Mouse (Mus musculus): ENCODE measurements at regions not wholly inside any gene's neighbourhood (a gene's known extent, or its start where the extent isn't known, plus 50 kb on each side); places are given as distances from the start of the nearest gene placed in this dataset.

DNA sequence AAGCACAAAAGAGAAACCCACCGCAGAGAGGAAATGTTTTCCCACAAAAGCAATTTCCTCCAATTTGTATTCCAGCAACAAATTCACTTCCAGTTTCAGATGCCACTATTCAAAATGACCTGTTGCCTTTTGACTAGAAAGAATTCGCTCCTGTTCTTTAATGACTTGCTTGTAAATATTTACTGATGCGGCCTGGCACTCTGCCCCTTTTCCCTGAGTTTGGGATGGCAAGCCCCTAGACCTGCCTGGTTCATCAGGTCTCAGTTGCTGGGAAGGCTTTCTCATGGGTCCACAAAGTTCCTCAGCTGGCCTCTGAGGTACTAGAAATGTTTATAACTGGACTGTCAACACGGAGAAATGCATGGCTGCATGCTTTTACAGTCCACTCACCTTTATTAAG is 161.7 kb upstream of the Phactr1 start:
- DNase-seq = peak in 1 of 2 experiments; percentile 21

DNA sequence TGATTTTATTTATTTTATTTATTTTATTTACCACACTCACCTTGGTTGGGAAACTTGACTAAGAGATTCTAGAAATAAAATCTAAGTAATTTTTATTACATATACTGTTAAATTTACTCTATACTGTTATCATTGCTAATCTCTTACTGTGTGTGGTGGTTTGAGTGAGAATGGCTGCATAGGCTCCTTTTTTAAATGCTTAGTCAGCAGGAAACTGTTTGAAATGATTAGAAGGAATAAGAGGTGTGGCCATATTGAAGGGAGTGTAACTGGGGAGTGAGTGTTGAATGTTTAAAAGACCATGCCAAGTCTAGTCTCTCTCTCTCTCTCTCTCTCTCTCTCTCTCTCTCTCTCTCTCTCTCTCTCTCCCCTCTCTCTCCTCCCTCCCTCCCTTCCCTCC is 157.9 kb upstream of the Phactr1 start:
- no peak for DNase-seq

- no peak for DNase-seq
These were observed 154.3 kb upstream of the Phactr1 start for GRCm38 (mm10) chr13:42526163-42526562.

GRCm38 (mm10) chr13:42526966-42527365 is 153.5 kb upstream of the Phactr1 start:
- peak; percentile 64 to 72 for DNase-seq

- DNase-seq = no peak
These were observed 152.3 kb upstream of the Phactr1 start for GRCm38 (mm10) chr13:42528169-42528568.

DNA sequence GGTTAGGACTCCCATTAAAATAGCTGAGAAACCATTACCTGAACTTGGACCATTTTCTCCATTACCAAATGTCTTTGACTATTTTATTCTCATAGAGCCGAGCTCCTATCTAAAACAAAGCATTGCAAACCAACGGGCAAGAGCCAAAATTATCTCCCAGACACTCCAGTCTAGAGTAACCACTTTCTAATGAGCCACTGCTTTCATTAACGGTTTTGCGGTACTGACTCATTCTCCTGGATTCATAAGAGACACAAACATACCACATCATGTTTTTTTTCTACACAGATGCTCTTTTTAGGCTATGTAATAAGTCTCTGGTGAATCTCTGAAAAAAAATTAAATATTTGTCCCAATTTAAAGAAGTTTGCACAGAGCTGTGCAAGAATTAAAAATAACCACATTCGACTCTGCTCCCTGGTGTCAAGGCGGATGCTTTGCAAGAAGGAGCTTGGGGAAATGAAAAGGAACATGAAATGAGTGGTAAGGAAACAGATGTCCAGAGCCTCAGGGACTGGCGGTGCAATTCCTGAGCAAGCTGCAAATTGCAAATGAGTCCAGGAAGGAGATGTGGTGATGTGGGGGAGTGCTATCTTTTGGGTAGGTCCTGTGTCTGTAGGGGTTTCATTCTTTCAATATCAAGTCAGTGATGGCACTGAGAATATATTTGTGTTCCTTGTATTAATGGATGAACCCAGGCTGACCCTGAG is 143.8 kb upstream of the Phactr1 start:
- no peak for DNase-seq

DNA sequence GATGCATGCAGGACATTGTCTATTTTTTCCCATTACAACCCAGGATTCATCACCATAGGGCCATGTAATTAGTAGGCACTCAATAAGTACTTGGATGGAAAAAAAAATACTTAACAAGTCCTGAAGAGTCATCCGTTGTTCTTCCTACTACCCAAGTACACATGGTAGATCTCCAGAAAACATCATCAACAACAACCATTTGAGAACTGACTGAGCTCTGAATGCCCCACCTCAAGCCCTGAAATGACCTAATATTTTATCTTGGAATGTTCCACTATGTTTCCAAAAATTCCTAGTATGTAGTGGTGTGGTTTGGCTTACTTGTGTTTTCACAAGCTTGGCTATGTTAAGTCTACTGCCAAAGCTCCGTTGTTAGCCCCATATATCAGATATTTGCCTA is 142.4 kb upstream of the Phactr1 start:
- DNase-seq = no peak

GRCm38 (mm10) chr13:42544536-42545094 is 135.8 kb upstream of the Phactr1 start:
- DNase-seq = peak; percentile 39 to 53

DNA sequence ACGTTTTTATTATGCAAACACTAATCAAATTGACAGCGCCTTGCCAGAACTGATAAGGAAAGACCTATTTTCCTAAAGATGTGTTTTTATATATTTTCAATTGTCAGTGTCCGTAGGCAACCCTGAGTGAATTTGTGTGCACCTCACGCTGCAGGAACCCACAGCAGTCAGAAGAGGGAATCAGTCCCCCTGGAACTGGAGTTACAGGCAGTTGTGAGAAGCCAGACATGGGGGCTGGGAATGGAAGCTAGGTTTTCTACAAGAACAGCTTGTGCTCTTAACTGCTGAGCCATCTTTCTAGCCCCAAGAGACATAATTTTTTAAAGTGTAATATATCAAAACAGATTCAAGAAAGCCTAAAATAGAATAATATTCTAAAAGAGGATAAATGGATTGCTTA is 134.0 kb upstream of the Phactr1 start:
- peak in 1 of 2 experiments; percentile 23 for DNase-seq

GRCm38 (mm10) chr13:42546851-42547250 is 133.6 kb upstream of the Phactr1 start:
- no peak for DNase-seq

- DNase-seq = peak; percentile 32 to 45
These were observed 131.3 kb upstream of the Phactr1 start for GRCm38 (mm10) chr13:42549021-42549559.

DNA sequence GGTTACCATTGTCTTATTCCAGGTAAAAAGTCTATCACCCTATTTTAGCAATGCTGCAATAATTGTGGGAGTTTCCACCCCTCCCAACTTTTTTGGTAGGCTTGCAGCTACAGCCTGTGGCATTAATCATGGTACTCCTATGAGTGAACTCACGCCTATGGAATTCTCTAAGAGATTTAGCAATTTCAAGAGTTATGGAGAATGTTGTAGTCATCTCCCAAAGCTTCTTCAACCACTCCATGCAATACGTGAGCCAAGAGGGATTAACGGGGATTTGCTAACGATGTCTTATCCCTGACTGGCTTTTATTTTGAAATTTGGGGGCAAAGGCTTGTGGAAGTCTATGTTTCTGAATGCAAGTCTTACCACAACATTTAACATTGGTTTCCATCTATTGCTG is 125.5 kb upstream of the Phactr1 start:
- DNase-seq = no peak

DNA sequence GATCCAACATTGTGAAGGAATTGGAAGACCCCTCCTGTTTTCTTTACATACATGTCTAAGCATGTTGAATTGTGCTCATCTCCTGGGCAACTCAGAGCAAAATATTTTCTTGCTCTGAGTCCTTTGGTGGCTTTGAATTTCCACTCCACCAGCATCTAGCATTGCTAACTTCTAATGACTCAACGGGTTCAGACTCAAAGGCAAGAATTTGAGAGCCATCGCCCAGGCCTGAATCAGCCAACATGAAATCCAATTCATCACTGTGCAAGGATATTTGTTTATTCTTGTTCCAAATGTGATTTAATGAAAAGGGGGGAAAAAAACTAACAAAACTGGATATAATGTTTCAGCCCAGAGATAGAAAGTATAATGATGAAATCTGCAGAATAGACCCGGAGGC is 121.9 kb upstream of the Phactr1 start:
- no peak for DNase-seq

- DNase-seq = no peak
These were observed 119.0 kb upstream of the Phactr1 start for GRCm38 (mm10) chr13:42561446-42561845.

DNA sequence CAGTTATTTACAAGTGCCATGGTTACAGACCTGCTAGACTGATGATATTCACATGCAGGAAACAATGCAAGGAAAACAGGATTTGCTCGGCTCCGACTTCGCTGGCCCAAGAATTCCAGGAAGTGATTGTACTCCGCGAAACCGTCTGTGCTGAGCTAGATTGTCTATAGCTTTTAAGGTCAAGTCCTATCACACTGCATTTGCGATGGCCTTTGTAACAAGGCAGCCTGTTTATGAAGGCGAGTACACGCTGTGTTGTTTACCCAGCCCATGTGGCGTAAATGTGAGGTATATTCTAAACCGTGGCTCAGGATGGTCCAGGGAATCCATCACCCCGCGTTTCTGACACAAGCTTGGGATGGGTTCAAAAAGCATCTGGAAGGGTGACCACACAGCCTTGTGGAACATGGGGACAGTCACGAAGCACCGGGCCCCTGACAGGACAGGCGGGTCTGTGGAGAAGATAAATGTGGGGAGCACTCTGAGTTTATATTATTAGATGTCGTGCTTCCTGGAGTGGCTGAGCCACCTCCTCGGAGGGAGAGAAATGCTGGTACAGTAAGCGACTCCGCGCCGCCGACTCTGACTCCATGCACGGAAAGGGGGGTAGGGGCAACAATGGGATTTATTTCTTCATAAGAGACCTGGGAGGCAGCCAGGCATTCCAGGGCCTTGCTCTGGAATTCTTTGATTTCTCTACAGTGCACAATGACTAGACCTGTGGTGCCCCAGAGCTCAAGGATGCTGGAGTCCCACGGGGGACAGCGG is 114.9 kb upstream of the Phactr1 start:
- peak; percentile 23 to 48 for DNase-seq

- DNase-seq = peak; percentile 40 to 45
These were observed 109.6 kb upstream of the Phactr1 start for GRCm38 (mm10) chr13:42570600-42571348.

GRCm38 (mm10) chr13:42574189-42574588 is 106.2 kb upstream of the Phactr1 start:
- DNase-seq = peak in 1 of 2 experiments; percentile 5

DNA sequence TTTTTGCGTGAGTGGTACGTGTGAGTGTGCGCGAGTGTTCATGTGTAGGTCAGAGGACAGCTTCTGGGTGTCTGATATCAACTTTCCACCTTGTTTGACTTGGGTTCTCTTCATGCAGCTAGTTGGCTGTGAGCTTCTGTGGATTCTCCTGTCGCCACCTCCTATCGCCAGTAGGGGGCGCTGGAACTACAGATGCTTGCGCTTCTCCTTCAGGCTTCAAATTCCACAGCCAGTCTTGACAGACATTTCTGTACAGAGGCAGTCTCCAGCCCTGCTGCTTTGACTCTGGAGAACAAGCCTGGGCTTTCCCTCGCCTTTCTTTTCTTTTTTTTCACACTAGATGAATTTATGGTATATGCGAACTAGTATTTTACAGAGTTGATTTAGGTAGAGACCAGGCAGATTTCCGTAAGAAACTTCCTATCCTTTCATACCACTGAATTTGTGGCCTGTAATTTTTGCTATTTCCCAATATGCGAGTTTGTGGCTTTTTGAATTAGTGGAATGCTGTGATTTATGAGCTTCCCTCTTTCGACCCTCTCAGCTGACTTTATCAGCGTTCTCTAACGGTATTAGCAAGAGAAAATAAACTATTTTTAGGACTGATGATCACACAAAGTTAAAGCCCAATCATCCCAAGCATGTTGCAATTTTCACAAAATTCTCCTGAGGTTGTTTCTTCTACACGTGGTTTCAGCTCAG is 104.5 kb upstream of the Phactr1 start:
- DNase-seq = peak; percentile 84 to 88

- DNase-seq = peak in 1 of 2 experiments; percentile 15
These were observed 101.0 kb upstream of the Phactr1 start for GRCm38 (mm10) chr13:42579471-42579870.

- DNase-seq = peak in 1 of 2 experiments; percentile 17
These were observed 91.3 kb upstream of the Phactr1 start for GRCm38 (mm10) chr13:42589136-42589535.

DNA sequence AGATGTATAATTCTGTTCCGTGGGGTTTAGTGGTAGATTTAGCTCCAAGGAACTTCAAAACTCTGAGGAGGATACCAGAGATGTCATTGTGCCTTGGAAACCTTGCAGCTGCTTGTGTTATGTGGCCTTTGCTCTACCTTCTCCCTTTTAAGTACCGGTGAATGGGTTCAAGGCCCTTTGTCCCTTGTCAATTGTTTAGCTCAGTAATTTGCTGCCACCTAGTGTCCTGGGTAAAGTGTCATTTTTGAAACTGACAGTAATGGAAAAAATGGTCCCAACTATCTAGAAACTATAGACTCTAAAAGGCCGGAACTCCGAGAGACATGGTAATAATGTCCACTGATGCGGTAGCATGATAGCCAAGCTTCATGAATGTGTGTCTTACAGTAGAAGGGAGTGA is 90.8 kb upstream of the Phactr1 start:
- DNase-seq = peak; percentile 20 to 38

- DNase-seq = no peak
These were observed 90.0 kb upstream of the Phactr1 start for GRCm38 (mm10) chr13:42590415-42590814.
